Mouse (Mus musculus) left cerebral cortex, adult 2 months (tissue): ENCODE measurements around the gene Calhm2. TPM values are rescaled to one million over a fixed set of nuclear protein-coding genes. Genes with fewer than 3 reads are reported as not detected.

Experiments
- DNase-seq, 2 experiments: peaks; one replicate each; pipeline ENCODE4 v3.0.0; 2021 to 2022; ENCODE audit warnings: low spot score in 2 of 2, mixed read lengths in 1 of 2; ENCODE audit errors: extremely low spot score in 1 of 2
- H3K27ac ChIP-seq: fragments of 200-600 bp; 2 replicates; pipeline ENCODE4 v1.8.1; 2022
- H3K4me3 ChIP-seq: fragments of 200-600 bp; 2 replicates; pipeline ENCODE4 v1.8.1; 2022
- CTCF ChIP-seq: fragments of 200-600 bp; IDR thresholded peaks from 2 replicates; pipeline ENCODE4 v1.8.1; 2022; ENCODE audit warnings: antibody characterized with exemption, mild to moderate bottlenecking, moderate library complexity
- intact Hi-C: fragments of 180-260 bp; cut with DNase I; formaldehyde crosslinking; loops from one replicate; pipeline ENCODE4 v1.15.1; 2025
- total RNA-seq, 2 experiments: library from RNA; stranded (reverse); gene quantifications; 2 replicates each; pipeline ENCODE4 v1.2.3; 2021

Gene Calhm2
- total RNA-seq, 2 experiments from 2014 or later = 8.1 to 8.2 TPM

DNA sequence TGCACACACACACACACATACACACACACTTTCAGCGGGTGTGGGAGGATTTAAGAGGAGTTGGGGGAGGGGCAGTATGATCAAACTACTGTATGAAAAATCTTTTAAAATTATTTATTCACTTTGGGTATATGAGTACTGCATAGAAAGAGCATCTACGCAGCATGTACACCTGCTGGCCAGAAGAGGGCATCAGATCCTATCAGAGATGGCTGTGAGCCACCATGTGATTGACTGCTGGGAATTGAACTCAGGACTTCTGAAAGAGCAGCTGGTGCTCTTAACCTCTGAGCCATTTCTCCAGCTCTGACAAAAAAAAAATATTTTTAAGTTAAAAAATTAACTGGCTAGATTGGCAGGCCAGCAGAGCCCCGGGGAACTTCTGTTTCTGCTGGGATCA, 36.4 kb upstream of the Calhm2 start:
- DNase-seq = no peak
- H3K27ac ChIP-seq = no peak overlapping the region
- TF ChIP-seq CTCF = peak; percentile 69
- H3K4me3 ChIP-seq = no peak overlapping the region
- intact Hi-C loops = loop anchor here (2.0 kb wide), 1 partner anchor 164 kb away; no protein-coding TSS in a partner anchor

DNA sequence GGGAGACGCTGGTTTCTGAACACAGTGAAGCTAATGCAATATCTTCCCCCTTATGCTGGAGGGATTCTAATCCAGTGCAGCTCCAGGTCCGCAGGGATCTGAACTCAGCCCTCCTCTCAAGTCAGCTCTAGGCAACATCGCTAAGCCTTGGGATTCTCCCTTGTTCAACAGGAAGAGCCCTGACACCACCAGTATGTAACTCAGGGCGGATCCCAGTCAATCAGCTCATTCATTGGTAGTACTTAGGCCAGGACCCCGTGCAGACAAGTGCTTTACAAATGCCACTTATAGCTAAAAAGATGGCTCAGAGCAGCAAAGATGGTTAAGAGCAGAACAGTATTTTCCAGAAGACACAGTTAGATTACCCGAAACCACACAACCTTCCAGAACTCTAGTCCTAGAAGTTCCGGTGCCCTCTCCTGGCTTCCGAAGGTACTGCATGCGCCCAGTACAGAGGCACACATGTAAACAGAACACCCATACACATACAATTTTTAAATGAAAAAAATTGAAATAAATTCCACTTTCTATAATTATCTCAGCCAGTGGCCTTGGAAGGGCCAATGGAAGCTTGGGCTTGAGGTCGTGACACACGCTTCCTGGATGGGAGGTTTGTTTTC, 30.8 kb upstream of the Calhm2 start:
- peak; percentile 98 for TF ChIP-seq CTCF
- intact Hi-C loops = loop anchor here (1.0 to 2.0 kb wide), 2 partner anchors 30 to 48 kb away; partner anchors contain the start of gene Calhm2
- H3K4me3 ChIP-seq = no peak overlapping the region
- peak; percentile 82 to 91 for DNase-seq
- no peak overlapping the region for H3K27ac ChIP-seq

DNA sequence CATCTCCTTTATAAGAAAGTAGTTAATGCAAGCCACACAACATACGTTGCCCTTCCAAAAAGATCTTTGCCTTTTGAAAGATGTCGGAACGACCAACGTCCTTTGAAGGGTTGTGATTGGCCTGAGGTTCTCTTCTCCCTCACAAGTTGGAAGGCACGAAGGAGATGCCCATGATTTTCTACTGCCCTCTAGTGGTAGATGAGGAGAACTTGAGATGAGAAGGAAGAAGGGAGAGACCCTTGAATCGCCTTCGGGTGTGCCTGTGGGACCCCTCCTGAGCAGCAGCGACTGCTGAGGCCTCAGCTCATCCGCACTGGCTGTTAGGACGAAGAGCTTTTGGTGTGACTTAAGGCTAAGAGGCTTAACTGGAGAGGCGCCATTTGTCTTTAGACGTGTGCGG, 30.1 kb upstream of the Calhm2 start:
- H3K27ac ChIP-seq = no peak overlapping the region
- intact Hi-C loops = loop anchor here (1.0 to 2.0 kb wide), 2 partner anchors 29 to 47 kb away; partner anchors contain the start of gene Calhm2
- TF ChIP-seq CTCF = peak; percentile 82
- no peak overlapping the region for H3K4me3 ChIP-seq
- DNase-seq = no peak

DNA sequence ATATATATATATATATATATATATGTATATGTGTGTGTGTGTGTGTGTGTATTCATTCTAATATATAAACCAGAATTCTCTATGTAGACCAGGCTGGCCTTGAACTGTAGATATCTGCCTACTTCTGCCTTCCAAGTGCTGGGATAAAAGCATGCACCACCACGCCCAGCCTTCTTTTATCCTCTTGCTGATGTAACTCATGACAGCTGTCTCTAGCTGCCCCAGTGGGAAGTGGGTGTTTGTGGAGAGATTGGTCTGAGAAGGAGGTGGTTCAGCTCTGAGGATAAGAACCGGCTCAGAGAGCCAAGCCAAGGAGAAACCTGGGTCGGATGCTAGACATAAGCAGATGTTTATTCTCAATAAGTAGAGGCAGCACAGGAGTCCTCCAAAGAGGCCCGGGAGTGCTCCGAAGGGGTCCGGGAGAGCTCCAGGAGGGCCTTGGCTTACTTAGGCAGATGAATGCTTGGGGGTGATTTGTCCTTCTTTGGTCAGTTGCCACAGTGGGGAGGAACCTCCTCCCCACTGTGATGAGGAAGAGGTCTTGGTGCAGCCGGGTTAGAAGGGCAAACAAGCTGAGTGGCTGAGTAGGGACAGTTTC, 29.6 kb upstream of the Calhm2 start:
- Histone ChIP-seq H3K4me3 (no peak overlapping the region), H3K27ac (no peak overlapping the region)
- no peak for TF ChIP-seq CTCF
- no peak for DNase-seq
- intact Hi-C loops = loop anchor here (1.0 to 2.0 kb wide), 2 partner anchors 29 to 46 kb away; partner anchors contain the start of gene Calhm2

DNA sequence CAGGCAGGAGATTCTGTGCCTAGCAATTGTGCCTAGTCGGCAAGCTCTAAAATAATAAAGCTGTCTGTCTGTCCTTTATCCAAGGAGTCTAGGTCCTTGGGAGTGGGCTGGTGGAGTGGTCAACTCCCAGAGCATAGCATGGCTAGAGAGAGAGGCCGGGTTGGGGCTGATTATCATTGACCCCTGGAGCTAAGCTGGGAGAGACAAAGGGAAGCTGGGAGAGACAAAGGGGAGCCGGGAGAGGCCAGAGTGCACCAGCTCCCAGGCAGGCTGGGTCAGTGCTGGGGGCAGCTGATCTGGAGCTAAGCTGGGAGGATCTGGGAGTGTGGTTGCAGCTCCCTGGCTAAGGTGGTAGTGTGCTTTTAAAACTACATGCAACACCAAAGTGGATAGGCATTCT, 28.7 kb upstream of the Calhm2 start:
- intact Hi-C loops = no loop called here
- Histone ChIP-seq H3K4me3 (no peak overlapping the region), H3K27ac (no peak overlapping the region)
- no peak for TF ChIP-seq CTCF
- DNase-seq = no peak

DNA sequence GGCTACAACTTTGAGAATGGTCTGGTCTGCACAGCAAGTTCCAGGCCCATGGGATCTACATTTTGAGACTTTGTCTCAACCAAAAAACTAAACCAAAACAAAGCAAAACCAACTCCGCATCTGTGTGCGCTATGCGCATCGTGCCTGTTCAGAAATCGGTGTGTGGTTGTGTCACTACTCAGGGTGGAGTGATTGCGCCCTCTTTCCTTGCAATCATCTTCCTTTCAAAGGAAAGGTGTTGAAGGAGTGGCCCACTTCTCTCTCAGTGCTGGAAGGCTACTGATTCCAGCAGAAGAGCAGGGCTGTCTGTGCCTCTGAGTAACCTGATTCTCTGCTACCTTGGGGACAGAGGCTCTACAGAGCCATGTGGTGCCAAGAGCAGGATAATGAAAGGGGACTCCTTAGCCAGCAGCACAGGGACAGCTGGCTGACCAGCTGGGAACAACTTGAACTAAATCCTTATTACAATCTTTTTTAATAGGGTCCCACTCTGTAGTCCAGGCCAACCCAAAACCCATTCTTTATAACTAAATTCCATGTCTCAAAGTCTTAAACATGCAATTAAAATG, 25.2 kb upstream of the Calhm2 start:
- no peak for TF ChIP-seq CTCF
- Histone ChIP-seq H3K27ac (no peak overlapping the region), H3K4me3 (no peak overlapping the region)
- intact Hi-C loops = no loop called here
- no peak for DNase-seq

DNA sequence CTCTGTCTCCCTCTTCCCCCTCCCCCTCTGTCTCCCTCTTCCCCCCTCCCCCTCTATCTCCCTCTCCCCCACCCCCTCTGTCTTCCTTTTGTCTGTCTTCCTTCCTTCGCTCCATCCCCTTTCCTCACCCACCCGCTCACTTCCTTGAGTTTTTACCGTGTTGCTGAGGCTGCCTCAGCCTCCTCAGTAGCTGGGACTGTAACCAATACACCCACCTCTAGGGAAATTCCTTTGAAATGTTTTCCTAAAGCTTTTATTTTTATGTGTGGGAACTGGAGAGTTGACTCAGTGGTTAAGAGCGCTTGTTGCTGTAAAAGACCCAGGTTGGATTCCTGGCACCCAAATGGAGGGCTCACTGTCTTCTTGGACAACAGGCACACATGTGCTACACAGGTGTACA, 23.6 kb upstream of the Calhm2 start:
- no peak overlapping the region for H3K4me3 ChIP-seq
- no peak for TF ChIP-seq CTCF
- no peak overlapping the region for H3K27ac ChIP-seq
- DNase-seq = no peak
- intact Hi-C loops = loop anchor here (1.0 kb wide), 1 partner anchor 23 kb away; the partner anchor contains the start of gene Calhm2

DNA sequence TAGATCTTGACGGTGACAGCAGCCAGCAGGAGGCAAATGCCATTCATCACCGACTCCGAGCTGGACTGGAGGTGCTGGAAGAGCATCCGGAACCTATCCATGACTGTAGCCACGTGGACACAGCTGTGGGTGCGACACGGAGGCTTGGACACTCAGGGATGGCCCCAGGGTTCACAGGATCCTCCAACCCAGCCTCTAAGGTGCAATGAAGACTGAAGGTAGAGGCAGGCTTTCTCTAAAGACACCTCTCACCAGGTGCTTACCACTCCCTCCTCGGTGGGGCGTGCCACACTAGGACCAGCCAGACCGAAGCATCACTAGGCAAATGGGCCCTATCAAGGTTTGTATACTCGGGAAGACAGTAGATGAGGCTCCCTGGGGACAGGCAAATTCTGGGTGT, 19.6 kb upstream of the Calhm2 start, which contains the start of gene Calhm3:
Gene Calhm3, minus strand, starts transcription at position 101 of the 400 bp plus-strand sequence.
- no peak within 1 kb of the TSS for H3K4me3 ChIP-seq
- H3K27ac ChIP-seq = no peak within 1 kb of the TSS
- DNase-seq = no peak
- intact Hi-C loops = no loop called here
- TF ChIP-seq CTCF = no peak

DNA sequence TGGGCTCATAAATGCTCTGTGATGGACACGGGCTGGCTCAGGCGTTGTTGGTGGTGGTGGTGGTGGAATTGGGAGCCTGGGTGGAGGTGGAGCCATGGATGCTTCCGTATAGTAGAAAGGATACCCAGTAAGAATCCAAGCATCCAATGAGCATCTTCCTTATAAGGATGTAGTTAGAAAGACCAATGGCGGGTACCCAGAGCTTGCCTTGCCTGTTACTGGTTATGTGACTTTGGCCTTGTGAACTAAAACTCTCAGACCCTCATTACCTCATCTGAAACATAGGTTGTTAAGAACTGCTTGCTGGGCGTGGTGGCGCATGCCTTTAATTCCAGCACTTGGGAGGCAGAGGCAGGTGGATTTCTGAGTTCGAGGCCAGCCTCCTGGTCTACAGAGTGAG, 15.7 kb upstream of the Calhm2 start:
- TF ChIP-seq CTCF = no peak
- DNase-seq = no peak
- Histone ChIP-seq H3K27ac (no peak overlapping the region), H3K4me3 (no peak overlapping the region)
- intact Hi-C loops = no loop called here

DNA sequence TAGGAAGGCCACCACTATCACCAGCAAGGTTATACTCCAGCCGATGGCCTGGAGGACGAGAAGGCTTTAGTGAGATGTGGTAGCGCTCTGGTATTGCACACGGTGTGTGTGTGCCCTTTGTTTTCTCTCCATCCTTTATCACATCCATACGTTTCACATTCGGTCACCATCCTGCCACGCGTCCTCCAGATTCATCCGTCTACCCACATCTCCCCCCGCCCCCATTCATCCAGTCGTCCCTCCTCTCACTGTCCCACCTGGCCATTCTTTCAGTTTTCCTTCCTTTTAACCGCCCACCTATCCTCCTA, 13.9 kb upstream of the Calhm2 start:
- Histone ChIP-seq H3K4me3 (no peak overlapping the region), H3K27ac (no peak overlapping the region)
- intact Hi-C loops = no loop called here
- TF ChIP-seq CTCF = no peak
- DNase-seq = no peak

DNA sequence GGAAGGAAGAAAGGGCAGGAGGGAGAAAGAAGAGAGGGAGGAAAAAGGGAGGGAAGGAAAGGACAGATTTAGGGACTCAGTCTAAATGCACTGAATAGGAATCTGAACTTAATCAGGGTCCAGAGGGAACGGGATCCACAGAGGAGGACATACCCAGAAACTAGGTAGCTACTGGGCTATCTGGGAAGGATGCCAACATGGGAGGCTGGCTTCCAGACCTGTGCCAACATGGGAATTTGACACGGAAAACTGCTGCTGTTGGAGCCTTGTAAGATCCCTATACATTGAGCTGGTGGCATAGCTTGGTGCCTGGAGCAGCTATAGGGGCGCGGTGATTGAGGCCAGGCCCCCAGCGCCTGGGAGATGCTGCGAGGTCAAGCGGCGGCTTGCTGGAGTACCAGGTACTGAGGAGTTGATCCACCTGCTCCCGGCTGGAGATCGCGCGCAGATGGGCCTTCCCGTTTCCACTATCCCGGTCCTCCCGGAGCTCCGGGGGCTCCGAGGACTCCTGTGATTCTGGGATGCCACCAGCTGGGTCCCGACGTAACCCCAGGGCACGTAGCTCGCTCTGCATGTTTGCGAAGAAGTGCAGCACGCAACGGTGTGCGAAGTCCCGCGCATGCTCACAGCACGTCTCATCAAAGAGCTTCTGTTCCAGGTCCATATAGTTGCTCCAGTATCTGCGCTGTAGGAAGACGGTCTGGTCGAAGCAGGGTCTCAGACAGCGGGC, 13.4 kb upstream of the Calhm2 start:
- H3K27ac ChIP-seq = no peak overlapping the region
- DNase-seq = no peak
- H3K4me3 ChIP-seq = peak overlapping the region; percentile 41
- no peak for TF ChIP-seq CTCF
- intact Hi-C loops = no loop called here

DNA sequence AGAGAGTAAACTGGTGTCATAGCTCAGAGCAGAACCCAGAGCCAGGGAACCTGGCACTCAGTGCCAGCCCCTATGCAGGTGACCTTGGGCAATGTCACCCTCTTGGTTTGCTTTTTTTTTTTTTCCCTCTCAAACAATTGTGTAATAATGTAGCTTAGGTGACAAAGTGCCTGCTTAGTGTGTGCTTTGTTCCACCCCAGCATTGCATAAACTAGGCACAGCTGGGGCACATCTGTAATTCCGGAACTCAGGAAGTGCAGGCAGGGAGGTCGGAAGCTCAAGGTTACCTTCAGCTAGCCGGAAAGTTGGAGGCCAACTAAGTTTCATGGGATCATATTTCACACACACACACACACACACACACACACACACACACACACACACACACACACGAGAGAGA, 11.8 kb upstream of the Calhm2 start:
- H3K4me3 ChIP-seq = no peak overlapping the region
- no peak for DNase-seq
- H3K27ac ChIP-seq = no peak overlapping the region
- intact Hi-C loops = no loop called here
- no peak for TF ChIP-seq CTCF
